Mouse (Mus musculus): ENCODE results near the gene Wdr76.
"Not testable (repeated sequence)": the region's sequence is repeated elsewhere in the genome, so short reads cannot be mapped to it uniquely, and the experiment has no call there.

DNA sequence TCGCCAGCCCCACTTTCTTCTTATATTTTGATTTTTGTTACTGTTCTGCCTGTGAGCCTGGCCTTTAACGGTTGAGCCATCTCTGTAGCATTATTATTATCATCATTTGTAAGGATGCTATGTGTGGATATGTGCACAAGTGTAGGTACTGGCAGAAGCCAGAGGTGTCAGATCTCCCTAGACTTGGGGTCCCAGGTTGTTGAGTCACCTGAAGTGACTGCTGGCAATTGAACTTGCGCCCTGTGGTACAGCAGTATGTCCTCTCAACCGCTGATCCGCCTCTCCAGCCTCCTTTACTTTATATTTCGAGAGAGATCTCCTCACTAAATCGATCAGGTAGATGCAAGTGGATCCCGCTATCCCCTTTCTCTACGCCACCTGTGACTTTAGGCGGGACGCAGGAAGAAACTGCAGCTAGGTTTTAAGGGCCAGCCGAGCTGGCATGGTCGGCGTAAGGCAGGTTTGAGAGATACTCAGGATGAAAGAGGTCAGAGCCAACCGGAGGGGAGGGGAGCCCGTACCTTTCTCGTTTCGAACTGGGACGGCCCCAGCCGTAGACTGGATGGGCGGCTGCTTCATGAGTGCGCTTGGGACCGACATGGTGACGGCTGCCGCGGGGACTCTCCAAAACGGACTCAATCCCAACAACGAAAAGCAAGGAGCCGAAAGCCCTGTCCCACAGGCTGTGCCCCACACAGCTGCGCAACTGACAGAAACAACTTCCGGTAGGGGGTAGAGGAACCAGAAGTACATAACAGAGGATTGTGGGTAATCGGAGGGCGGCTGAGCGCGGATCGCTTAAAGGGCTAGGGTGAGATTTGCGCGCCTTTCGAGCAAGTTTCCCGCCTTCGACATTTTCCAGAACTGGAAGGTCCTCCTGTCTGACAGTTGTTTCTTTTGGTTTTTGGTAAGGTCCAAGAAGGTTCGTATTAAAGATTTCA lies at the start of gene Wdr76, which contains the start of gene Mfap1a:
- peak; percentile 92 for TF ChIP-seq POLR2A (IDR thresholded peaks at IDR 0.05; ENCODE audit: control insufficient read depth, low read depth, low read length)
- TF ChIP-seq CTCF (IDR thresholded peaks at IDR 0.05; ENCODE audit: control insufficient read depth, insufficient read depth, insufficient replicate concordance, low read depth, low read length) = not testable (repeated sequence)
